Mouse (Mus musculus) embryonic facial prominence, embryonic 11.5 days (tissue): ENCODE measurements around the gene Ablim1. TPM values are rescaled to one million over a fixed set of nuclear protein-coding genes. Genes with fewer than 3 reads are reported as not detected.

Source experiments
- ATAC-seq: fragments of 200-750 bp; cut with Nextera tagmentation; replicated peaks from 2 replicates; pipeline ENCODE4 v1.8.0; 2017; ENCODE audit warnings: low read depth; ENCODE audit not compliant: insufficient number of reproducible peaks, low FRiP score, low TSS enrichment
- DNase-seq: peaks from one replicate; pipeline ENCODE4 v3.0.0-alpha.2; 2015; ENCODE audit warnings: low spot score
- H3K27ac ChIP-seq: fragments of 300-500 bp; sonication (generic); replicated peaks from 2 replicates; pipeline ENCODE4 v1.5.1; 2014; ENCODE audit warnings: mild to moderate bottlenecking, low read depth, low read length, control low read depth
- H3K27me3 ChIP-seq: fragments of 300-500 bp; sonication (generic); 2 replicates; pipeline ENCODE4 v1.6.1; 2014; ENCODE audit warnings: mild to moderate bottlenecking, low read length, moderate library complexity, mixed read lengths; ENCODE audit not compliant: control insufficient read depth, insufficient read depth
- H3K36me3 ChIP-seq: fragments of 300-500 bp; sonication (generic); replicated peaks from 2 replicates; pipeline ENCODE4 v1.6.1; 2014; ENCODE audit warnings: low read depth, mild to moderate bottlenecking, low read length, moderate library complexity, mixed read lengths; ENCODE audit not compliant: control insufficient read depth, insufficient read depth
- H3K4me1 ChIP-seq: fragments of 300-500 bp; sonication (generic); 2 replicates; pipeline ENCODE4 v1.6.1; 2014; ENCODE audit warnings: low read length, mixed read lengths; ENCODE audit not compliant: control insufficient read depth, insufficient read depth
- H3K4me2 ChIP-seq: fragments of 300-500 bp; sonication (generic); 2 replicates; pipeline ENCODE4 v1.6.1; 2014; ENCODE audit warnings: low read depth, mild to moderate bottlenecking, control low read depth, low read length, moderate library complexity
- H3K4me3 ChIP-seq: fragments of 300-500 bp; sonication (generic); 2 replicates; pipeline ENCODE4 v1.5.1; 2014; ENCODE audit warnings: low read depth, low read length, control low read depth
- H3K9ac ChIP-seq: fragments of 300-500 bp; sonication (generic); replicated peaks from 2 replicates; pipeline ENCODE4 v1.6.1; 2014; ENCODE audit warnings: mild to moderate bottlenecking, control low read depth, low read length
- H3K9me3 ChIP-seq: fragments of 300-500 bp; sonication (generic); replicated peaks from 2 replicates; pipeline ENCODE4 v1.6.1; 2016; ENCODE audit warnings: mild to moderate bottlenecking, low read length, inconsistent platforms, mixed read lengths; ENCODE audit not compliant: control insufficient read depth
- WGBS: fragments of 180-500 bp; shearing (Covaris S2); extraction: QIAGEN DNeasy Blood & Tissue Kit; methylation state at CpG from one replicate; pipeline ENCODE4 v1.1.7; 2014; 5-methylcytosine and 5-hydroxymethylcytosine counted together
- polyA plus RNA-seq: library from polyadenylated mRNA; unstranded; fragments of >200 nt; fragmentation: Nextera tagmentation; extraction: Ambion mirVana; gene quantifications from 2 replicates; pipeline ENCODE4 v1.2.1, GENCODE M21; 2014

Ablim1 gene
- polyA plus RNA-seq, 1 experiment from 2014 or later = 22.8 TPM

DNA sequence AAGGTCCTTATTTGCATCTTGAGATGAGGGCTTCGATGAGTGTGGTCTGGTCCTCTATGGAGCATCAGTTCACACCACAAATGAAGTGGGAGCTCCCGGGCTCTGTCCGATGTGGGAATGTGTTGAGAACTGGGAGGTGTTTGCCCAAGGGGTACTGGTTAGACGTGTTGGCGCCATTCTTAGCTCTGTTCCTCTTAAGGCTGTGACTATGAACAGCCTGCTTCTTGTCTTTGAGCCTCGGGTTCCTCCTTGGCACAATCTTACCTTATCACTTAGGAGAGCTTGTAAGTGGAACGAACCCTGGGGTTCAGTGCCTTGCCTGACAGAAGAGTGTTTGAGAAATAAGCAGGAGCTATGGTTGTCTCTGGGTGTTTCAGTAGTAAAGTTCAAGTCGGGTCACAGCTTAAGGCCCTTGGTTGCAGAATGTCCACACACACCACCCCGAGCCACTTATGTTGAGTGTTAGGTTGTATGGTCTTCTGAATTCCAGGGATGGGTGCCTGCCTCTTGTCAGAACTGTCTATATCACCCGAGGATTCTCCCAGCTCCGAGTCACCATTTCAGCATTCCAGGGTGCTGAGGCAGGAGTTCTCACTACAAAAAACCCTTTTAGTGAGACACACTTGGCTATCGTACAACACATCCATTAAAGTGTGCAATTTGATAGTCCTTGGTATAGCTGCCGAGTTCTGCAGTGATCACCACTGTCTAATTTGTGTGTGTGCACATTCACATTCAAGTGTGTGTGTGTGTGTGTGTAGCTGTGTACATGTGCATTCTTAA lies 131.6 kb downstream of the Ablim1 start:
- WGBS = 87% methylated on average over 13 of the region's 13 CpGs
- no peaks in the 10 kb centered on the region for H3K9me3 ChIP-seq
- no peak overlapping the region for H3K9ac ChIP-seq

DNA sequence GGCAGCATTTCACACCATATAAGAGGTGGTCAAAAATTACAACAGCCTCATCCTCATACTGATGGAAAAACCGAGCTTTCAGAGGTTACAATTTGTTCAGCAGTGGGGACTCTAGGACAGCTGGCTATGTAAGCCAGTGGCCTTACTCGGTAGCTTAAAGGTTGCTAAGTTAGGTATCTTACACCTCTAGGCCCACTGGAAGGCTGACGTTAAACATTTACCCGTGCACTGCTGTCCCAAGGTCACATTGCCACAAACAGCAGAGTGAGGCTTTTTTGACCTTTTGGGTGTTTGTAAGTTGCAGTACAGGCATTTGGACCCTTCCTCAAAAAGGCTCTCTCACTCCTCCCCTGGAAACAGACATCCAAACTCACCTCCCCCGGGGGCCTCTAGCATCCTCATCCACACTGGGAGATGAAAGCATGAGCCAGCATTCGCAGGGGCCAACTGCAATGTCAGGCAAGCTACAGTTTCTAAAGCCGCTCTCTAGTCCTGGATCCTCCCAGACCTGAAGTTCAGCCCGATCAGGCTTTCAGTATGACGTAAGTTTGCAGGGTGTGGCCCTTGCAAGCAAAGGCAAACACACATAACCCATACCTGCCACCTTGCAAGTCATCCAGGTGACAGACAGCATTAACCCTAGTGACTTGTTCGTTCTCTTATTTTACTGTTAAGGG lies 132.7 kb downstream of the Ablim1 start:
- no peak for DNase-seq
- no peak for ATAC-seq
- WGBS = 90% methylated on average over 10 of the region's 10 CpGs
- H3K4me2 ChIP-seq = no peak overlapping the region
- no peaks in the 10 kb centered on the region for H3K9me3 ChIP-seq
- H3K9ac ChIP-seq = no peak overlapping the region
- no peaks in the 10 kb centered on the region for H3K4me1 ChIP-seq
- H3K27ac ChIP-seq = no peak overlapping the region
- no peaks in the 10 kb centered on the region for H3K36me3 ChIP-seq
- H3K4me3 ChIP-seq = no peak overlapping the region
- no peaks in the 10 kb centered on the region for H3K27me3 ChIP-seq

More for the DNA sequence above, 131.6 kb downstream of the Ablim1 start:
- Histone ChIP-seq H3K27me3 (no peaks in the 10 kb centered on the region), H3K36me3 (no peaks in the 10 kb centered on the region), H3K4me3 (no peak overlapping the region), H3K4me1 (no peaks in the 10 kb centered on the region), H3K4me2 (no peak overlapping the region), H3K27ac (no peak overlapping the region)
- ATAC-seq (no peak), DNase-seq (no peak)

GRCm38 (mm10) chr19:57181317-57181716 lies 133.4 kb downstream of the Ablim1 start:
- no peak overlapping the region for H3K27ac ChIP-seq
- H3K4me3 ChIP-seq = no peak overlapping the region
- no peak for DNase-seq
- H3K9ac ChIP-seq = no peak overlapping the region
- no peaks in the 10 kb centered on the region for H3K9me3 ChIP-seq
- H3K4me2 ChIP-seq = no peak overlapping the region
- H3K4me1 ChIP-seq = no peaks in the 10 kb centered on the region
- no peaks in the 10 kb centered on the region for H3K27me3 ChIP-seq
- ATAC-seq = no peak
- no peaks in the 10 kb centered on the region for H3K36me3 ChIP-seq
- 80% methylated on average over 6 of the region's 6 CpGs for WGBS

DNA sequence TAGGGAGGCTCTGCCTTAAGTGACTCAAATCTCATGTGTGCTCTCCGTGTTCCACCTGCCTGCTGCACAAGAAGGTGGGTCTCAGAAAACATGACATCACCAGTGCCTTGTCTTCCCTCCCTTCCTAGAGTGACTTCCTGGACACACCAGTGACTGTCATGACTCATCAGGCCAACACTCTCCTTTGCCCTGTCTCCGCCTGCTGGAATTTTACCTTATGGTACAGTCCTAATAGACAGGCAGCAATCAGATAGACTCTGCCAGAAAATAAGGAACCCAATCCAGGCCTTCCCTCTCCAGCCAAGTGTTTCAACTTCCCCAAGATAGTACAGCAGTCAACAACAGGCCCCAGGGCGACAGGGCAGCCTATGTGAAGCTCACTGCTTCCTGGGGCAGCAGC lies 133.8 kb downstream of the Ablim1 start:
- Histone ChIP-seq H3K4me2 (no peak overlapping the region), H3K27me3 (no peaks in the 10 kb centered on the region), H3K36me3 (no peaks in the 10 kb centered on the region), H3K27ac (no peak overlapping the region), H3K4me1 (no peaks in the 10 kb centered on the region), H3K9ac (no peak overlapping the region), H3K9me3 (no peaks in the 10 kb centered on the region), H3K4me3 (no peak overlapping the region)
- ATAC-seq (no peak), DNase-seq (no peak)
- WGBS = 83% methylated on average over 3 of the region's 3 CpGs

- Histone ChIP-seq H3K9ac (no peak overlapping the region), H3K27ac (no peak overlapping the region), H3K9me3 (no peaks in the 10 kb centered on the region), H3K36me3 (no peaks in the 10 kb centered on the region), H3K4me2 (no peak overlapping the region), H3K4me1 (no peaks in the 10 kb centered on the region), H3K27me3 (no peaks in the 10 kb centered on the region), H3K4me3 (no peak overlapping the region)
- DNase-seq (no peak), ATAC-seq (no peak)
- 74% methylated on average over 9 of the region's 9 CpGs for WGBS
These were observed 134.4 kb downstream of the Ablim1 start for GRCm38 (mm10) chr19:57180333-57180732.

DNA sequence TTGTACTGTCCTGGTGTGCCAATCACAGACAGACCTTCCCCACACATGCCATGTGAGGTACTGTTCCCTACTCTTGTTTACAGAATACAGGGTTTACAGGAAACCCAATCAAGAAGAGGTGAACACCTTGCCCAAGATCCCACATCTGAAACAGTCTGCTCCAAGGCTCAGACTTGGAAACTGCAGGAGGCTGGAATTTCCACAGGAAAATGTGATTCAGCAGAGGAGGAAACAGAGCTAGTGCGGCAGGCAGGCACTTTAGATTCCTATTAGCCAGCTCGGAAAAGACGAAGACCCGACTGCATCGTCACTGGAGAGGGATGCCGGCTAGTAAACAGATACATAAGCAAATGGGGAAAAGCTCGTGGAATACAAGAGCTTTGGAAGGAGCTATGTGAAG lies 135.4 kb downstream of the Ablim1 start:
- DNase-seq (no peak), ATAC-seq (no peak)
- 85% methylated on average over 7 of the region's 7 CpGs for WGBS
- H3K4me3 ChIP-seq = no peak overlapping the region
- H3K9ac ChIP-seq = no peak overlapping the region
- no peak overlapping the region for H3K27ac ChIP-seq
- H3K9me3 ChIP-seq = no peaks in the 10 kb centered on the region
- H3K4me1 ChIP-seq = no peaks in the 10 kb centered on the region
- H3K36me3 ChIP-seq = no peaks in the 10 kb centered on the region
- no peak overlapping the region for H3K4me2 ChIP-seq
- no peaks in the 10 kb centered on the region for H3K27me3 ChIP-seq

DNA sequence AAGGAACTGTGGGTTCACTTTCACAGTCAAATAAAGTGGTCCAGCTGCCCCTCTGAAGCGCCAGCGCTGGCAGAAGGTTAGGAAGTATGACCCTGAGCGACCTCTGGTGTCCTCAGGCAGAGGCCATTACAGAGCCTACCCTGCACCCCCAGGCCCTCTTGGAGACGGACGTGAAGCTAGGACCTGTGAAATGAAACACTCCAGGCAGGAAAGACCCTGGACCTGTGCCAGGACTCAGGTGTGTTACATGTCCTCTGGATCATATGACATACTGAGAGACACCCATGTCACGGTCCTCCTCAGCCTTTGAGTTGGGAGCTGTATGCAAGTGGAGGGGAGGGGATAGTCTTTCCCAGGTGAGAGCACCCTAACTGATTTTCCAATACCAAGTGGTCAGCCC lies 137.4 kb downstream of the Ablim1 start:
- H3K27me3 ChIP-seq = no peaks in the 10 kb centered on the region
- H3K27ac ChIP-seq = no peak overlapping the region
- H3K4me1 ChIP-seq = no peaks in the 10 kb centered on the region
- ATAC-seq (no peak), DNase-seq (no peak)
- H3K4me3 ChIP-seq = no peak overlapping the region
- 54% methylated on average over 6 of the region's 6 CpGs for WGBS
- H3K9me3 ChIP-seq = no peaks in the 10 kb centered on the region
- no peaks in the 10 kb centered on the region for H3K36me3 ChIP-seq
- H3K4me2 ChIP-seq = no peak overlapping the region
- no peak overlapping the region for H3K9ac ChIP-seq

DNA sequence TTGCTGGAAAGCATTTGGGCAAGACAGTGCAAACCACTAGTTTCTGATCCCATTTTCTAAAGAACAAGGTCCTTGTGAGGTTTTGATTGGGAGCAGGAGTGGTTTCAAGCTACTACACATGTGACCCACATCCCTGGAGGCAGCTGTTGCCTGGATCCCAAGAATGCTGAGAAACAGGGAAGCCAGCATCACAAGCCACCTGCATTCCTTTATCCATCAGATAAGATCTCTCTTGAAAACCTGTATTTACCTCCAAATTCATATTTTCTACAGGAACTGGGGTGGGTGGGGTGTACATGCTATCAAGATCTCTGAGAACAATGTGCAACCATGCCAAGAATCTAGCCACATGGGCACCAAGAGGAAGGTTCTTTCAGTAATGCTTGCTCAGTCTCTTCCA lies 139.6 kb downstream of the Ablim1 start:
- Histone ChIP-seq H3K4me3 (no peak overlapping the region), H3K36me3 (no peaks in the 10 kb centered on the region), H3K4me1 (no peaks in the 10 kb centered on the region), H3K4me2 (no peak overlapping the region), H3K27me3 (no peaks in the 10 kb centered on the region), H3K9ac (no peak overlapping the region), H3K27ac (no peak overlapping the region), H3K9me3 (no peaks in the 10 kb centered on the region)
- DNase-seq (peak; percentile 29), ATAC-seq (no peak)
